Mouse (Mus musculus) embryo, embryonic 11.5 days (tissue): ENCODE results near the gene Tmem179b.

Experiments used
- DNase-seq: peaks from one replicate; pipeline ENCODE4 v3.0.0-alpha.2; 2012; ENCODE audit warnings: low read depth, low spot score

The Tmem179b gene

DNA sequence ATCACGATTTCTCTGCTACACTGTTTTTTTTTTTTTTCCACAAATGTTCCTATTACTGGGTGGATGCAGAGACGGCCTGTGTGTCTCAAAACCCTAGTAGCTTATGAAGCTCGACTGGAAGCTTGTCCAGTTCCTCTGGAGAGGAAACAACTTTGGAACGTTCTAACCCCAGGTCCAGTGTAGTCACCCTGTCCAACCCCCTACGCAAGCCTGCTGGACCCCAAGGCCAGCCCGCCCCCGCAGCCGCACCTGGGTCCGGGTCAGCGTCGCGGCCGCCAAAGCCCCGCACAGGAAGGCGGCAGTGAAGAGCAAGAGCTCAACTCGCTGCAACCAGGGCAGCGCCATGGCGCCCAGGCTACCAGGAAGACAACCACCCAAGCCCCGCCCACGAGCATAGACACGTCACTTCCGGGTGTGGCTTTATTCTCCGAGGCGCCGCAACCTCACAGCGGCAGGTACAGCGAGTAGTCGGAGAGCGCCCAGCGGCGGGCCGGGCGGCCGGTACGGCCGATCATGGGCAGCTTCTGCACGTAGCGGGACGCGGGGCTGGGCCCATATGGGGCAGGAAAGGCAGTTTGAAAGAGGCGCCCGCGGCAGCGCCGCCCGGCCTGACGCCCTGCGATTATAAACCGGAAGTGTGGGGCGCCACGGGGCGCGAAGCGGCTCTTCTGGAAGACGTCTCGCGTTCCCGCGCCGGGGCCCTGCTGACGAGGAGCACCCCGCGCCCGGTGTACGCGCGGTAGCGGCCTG, at the start of gene Tmem179b:
TSS of gene Tmem179b (minus strand) at position 382 of the 750 bp plus-strand sequence.
- peak; percentile 91 for DNase-seq

DNA sequence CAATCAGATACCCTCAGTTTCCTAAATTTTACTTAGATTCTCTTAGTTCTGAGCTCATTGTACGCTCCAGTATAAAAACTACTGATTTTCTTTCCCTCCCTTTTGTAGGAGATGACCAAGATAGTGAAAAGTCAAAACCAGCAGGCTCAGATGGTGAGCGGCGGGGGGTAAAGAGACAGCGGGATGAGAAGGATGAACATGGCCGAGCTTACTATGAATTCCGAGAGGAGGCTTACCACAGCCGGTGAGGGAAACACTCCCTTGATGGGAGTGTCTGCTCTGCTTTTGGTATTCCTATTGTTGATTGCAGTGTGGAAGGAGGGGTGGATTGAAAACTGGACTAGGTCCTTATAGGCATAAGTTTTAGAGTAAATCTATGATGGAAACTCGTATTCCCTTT, 48.4 kb upstream of the Tmem179b start:
- no peak for DNase-seq

DNA sequence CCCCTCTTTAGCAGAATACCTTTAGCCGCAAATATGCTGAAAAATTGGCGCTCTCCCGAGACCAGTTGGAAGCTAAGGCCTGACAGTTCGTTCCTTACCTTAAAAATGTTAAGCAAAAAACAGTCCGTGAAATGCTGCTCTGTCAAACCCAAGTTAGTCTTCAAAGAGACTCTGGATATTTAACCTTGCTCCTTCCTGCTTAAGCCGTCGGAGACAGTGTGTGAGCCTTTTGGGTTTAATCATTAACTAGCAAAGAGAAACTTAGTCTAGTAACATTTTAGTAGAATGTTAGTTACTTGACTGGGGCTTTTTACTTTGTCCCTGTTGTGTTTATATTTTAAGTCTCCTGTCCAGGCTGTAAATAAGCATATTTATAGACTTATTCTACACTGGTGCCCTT, 46.9 kb upstream of the Tmem179b start:
- DNase-seq = no peak

DNA sequence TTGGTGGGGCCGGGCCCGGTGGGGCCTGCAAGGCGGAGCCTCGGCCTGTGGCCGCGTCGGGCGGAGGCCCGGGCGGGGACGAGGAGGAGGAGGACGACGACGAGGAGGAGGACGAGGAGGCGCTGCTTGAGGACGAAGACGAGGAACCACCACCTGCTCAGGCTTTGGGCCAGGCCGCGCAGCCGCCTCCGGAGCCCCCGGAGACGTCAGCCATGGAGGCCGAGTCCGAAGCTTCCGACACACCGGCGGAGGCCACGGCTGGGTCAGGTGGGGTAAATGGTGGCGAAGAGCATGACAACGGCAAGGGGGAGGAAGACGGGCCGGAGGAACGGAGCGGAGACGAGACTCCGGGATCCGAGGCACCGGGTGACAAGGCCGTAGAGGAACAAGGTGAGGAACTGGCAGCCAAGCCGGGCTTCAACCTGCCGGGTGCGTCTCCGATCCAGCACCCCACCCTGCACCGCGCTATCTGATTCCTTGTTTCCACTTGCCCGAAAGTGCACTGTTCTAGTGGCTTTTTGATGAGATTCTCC, 46.2 kb upstream of the Tmem179b start:
- no peak for DNase-seq

DNA sequence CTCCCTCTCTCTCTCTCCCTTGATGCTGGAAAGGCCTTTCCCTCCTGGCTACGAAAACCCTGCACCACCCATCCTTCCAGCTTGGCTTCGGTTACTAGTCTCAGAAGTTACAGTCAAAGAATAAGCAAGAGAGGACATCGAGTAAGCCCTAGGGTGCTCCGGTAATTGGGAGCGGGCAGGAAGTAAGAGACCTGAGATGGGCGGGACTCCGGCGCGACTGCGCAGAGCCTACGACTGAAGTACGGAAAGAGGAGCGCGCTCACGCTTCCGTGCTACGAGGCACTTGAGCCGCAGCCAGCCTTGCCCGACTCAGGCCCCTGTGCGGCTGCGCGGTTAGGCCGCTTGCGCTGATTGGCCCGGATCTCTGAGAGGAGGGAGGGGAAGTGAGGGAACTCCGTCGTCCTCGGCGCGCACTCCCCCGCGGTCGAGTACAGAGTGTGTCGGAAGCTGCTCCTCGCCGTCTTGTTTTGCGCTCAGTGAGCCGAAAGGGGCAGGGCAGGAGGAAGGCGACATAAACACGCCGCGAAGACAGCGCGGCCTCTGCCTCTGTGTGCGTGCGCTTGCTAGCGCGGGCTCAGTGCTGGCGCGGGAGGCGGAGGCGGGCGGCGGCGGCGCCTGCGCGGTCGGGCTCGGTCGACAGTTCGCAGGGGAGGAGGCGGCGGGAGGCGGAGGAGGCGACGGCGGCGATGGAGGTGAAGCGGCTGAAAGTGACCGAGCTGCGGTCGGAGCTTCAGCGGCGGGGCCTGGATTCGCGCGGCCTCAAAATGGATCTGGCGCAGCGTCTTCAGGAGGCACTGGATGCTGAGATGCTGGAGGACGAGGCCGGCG, 45.5 kb upstream of the Tmem179b start, which contains the start of gene Hnrnpul2:
TSS of gene Hnrnpul2 (plus strand) at position 415 of the 828 bp plus-strand sequence.
- DNase-seq = peak; percentile 96

DNA sequence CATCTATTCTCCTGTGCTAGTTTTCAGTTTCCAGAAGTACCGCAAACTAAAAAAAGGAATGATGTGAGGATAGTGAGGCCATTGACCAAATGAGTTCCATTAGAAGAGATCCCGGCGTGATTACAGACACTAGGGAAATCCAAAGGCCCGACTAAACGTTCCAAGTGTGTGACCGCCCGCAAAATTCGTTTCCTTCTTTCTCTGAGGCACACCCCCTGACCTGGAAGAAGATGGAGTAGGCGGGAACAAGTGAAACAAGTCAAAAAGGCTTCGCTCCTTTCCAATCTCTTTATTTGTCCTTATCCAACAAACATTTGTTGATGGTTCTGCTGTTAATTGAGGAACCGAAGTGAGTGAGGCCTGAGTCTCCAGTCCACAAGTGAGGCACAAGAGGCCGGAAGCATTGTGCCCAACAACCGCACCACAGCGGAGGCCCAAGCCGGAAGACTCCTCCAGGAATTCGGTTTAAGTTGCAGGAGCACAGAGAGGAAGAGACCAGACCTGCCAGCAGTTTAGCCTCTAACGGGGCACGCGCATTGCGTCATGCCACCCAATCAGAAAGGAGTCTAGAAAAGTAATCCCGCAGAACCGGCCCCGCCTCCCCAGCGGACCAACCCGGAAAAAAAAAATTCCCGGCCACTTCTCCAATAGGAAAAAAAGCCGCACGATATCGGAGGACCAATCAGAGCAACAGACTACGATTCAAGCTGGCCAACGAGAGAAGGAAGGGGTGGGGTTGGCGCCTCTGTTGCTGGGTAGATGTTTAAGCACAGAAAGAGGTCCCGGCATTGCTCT, 44.7 kb upstream of the Tmem179b start, which contains the start of gene Ttc9c:
TSS of gene Ttc9c (minus strand) at position 533 of the 795 bp plus-strand sequence.
- DNase-seq = peak; percentile 96

DNA sequence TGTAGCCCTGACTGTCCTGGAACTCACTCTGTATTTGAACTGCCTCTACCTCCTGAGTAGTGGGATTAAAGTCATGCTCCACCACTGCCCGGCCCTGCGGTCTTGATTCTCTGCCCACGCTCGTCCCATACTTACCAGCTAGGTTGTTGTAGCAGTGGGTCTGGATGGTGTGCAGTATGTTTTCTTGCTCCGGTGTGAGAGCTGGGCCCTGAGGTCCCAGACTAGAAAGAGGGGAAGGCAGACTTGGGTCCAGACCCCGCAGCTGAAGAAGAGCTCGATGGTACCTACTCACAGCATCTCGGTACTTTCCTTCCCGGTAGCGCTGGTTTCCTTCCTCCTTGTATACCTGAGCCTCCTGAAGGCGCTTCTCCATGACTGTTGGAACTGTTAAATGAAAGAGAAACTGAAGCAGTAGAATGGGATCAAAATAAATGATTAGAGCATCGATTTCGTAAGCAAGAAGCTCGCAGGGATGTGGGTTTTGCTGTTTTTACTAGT, 44.1 kb upstream of the Tmem179b start:
- no peak for DNase-seq

DNA sequence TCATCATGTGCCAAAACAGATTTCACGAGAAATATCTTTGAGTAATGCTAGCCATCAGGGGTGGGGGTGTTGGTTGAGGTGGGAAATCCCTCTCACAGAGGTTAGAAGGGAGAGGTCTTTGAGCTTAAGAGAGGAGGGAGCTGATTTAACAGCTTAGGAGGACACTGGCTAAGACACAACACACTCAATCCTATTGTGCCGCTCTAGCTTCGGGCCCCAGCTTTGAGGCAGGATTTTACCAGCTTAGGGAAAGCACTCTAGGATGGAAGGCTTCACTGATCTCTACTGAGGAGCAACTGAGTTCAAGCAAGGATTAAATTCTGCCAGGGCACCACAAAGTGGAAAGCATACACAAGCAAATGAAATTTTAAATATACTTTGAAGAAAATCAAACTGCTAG, 42.7 kb upstream of the Tmem179b start:
- DNase-seq = no peak

DNA sequence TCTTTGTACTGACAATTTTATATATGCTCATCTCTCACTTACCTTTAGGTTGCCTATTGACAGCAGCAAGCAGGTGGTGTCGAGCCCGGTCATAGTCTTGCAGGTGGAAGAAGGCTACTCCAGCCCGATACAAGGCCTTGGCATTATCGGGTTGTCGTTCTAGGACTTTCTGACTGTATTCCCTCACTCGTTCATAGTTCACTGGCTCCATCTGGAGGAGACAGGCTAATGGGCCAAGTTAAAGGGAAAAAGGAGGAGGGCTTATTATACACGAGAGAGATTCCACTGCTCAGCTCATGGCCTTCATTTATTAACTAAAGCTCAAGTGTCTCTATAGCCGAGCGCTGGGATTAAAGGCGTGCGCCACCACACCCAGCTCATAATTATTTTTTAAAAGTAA, 41.5 kb upstream of the Tmem179b start:
- no peak for DNase-seq

DNA sequence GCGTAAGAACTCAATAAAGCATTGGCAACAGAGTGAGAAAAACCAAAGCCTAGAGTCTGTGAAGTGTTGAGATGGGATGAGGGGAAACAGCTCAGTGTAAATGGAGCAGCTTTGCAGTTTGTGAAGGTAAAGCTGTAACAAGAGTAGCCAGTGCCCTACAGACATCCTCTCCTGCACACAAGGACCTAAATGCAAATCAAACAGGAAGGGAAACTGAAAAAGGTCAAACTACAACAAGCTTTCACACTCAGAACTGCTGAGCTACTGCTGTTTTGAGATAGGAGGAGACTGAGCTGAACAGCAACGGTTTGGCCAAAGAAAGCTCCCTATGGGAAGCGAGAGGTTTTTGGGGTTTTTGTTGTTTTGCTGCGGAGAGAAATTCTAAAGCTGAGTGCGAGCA, 32.5 kb upstream of the Tmem179b start:
- DNase-seq = no peak

DNA sequence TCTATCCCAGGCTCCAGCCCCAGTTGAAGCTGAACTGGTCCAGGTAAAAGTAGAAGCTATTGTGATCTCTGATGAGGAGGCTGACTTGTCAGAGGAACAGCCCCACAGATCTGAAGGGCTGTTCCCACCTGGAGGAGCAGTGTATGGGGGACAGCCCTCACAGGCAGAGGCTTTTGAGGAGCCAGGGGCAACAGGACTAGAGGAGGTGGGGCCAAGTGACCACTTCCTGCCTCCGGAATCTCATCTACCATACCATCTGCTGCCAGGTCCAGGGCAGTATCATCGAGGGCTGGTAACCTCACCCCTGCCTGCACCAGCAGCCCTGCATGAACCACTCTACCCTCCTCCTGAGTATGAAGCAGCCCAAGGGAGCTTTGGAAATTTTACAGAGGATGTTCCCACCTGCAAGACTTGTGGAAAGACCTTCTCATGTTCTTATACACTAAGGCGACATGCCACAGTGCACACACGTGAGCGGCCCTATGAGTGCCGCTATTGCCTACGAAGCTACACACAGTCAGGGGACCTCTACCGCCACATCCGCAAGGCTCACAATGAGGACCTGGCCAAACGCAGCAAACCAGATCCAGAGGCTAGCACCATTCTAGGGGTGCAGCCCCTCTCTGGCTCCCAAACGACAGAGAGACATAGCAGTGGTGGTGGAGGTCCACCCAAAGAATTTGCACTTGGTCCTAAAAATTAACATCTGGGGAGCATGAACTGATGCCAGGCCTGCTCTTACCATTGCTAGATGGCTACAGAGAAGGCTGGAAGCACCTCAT, 29.8 kb upstream of the Tmem179b start:
- no peak for DNase-seq

DNA sequence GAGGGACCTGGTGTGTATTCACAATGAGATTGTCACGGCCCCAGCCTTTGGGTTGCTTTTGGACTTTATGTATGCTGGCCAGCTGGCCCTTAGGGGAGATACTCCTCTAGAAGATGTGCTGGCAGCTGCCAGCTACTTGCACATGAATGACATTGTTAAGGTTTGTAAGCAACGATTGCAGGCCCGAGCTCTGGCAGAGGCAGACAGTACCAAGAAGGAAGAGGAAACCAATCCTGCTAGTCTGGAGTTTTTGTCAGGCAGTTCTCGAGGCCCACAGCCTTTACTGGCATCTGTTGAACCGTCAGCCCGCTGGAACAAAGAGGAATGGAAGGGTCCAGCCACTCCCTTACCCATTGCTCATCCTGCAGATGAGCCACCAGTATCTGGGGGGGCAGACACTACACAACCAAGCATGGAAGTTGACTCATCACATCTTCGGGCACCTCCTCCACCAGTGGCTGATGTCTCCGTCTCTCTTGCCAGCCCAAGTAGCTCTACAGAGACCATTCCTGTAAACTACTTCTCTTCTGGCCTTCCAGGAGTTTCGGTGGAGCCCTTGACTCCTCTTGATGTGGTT, 29.0 kb upstream of the Tmem179b start:
- DNase-seq = no peak

DNA sequence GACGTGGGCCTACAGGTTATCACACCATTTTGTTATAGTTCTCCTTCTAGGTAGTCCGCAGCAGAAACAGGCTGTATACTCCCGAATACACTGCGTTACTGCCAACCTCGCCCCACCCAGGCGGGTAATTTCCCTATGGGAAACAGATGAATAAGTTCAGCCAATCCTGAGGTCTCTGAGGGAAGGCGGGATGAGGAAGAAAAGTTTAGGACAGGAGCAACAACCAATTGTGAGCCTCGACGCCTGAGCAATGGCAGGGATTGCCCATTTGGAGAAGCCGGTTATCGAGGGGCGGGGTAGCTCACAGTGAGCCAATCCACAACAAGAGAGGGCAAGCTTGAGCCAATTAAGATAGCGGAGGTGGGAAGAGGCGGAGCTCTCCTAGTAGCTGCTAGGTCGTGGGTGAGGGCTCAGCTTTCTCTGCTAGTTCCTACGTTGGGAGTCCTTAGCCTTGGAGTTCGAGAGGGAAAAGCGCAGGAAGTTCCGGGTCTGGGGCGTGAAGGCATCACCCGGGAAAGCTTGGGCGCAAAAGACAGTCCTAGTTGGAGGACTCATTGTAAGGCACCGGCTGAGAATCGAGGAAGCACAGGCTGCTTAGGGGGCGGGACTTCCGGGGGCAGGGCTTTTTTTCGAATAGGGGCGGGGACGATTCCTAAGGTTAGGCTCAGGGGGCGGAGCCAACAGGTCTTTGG, 28.0 kb upstream of the Tmem179b start, which contains the start of gene Zbtb3:
TSS of gene Zbtb3 (plus strand) at position 426 of the 692 bp plus-strand sequence.
- peak; percentile 93 for DNase-seq

DNA sequence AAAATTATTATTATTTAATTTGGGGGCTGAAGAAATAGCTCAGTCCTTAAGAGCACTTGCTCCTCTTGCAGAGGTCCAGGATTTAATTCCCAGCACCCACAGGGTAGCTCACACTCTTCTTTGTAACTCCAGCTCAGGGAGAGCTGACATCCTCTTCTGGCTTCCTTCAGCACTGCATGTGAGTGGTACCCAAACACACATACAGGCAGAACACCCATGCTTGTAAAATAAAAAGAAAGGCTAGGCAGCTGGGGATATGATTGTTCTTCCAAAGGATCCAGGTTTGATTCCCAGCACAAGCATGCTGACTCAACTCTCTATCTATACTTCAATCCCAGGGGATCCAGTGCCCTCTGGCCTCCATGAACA, 24.7 kb upstream of the Tmem179b start:
- no peak for DNase-seq

DNA sequence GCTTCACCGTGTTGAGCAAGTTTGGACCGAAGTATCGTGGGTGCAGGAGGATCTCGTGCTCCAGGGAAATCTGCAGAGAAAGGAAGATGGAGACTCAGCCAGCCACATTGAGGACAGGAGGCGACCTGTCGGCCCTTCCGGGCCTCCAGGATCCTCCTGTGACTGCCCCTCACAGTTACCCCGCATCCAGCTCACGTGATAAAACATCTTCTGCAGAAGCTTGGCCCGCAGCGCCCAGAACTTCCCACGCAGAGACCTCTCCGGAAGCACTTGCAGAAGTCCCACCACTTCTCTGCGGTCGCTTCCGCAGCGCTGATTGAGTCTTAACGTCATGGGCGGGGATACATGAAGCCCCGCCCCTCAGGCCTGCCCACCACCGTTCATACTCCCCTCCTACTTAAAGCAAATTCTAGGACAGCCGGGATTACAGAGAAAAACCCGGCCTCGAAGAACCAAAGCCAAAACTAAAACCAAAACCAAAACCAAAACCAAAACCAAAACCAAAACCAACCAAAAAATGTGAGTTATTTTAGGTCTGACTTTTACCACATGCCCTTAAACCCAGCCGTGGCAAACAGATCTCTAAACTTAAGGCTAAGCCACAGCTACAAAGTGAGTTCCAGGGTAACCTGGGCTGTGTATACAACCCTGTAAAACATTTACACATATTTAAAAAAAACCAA, 24.1 kb upstream of the Tmem179b start, which contains the start of gene Polr2g:
TSS of gene Polr2g (minus strand) at position 314 of the 683 bp plus-strand sequence.
- peak; percentile 87 for DNase-seq

DNA sequence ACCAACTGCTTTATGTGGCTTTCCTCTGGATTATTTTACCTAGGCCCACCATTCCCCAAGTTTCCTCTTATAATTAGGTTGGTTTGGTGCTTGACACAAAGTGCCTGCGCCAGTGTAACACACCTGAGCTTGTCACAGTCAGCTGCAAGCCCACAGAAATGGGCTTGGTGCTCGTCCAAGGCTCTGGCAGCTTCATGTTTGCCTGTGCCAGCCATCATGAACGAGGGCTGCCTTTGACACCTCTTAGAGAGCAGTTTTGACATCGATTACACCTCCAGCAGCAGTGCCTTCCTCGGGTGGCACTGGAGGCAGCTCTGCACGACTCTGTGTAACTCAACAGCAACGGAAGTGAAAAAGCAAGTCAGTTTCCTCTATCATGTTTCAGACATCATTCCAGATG, 15.9 kb upstream of the Tmem179b start:
- DNase-seq = no peak

DNA sequence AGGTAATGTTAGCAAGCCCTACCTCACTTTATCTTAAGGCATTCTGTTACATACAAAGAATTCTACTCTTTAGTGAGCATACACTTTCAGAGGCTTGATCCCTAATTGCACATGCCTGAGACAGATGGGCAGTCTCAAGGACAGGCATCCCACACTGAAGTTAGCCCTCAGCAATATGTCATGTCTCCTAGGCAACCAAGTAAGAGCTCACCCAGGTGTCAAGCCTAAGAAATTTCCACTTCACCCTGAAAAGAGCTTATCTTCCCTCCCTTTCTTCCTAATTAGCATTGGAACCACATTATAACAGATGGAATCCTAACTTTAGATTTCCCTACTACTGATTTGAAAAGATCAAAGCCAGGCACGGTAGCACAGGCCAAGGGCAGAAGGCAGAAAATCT, 14.9 kb upstream of the Tmem179b start:
- DNase-seq = no peak

DNA sequence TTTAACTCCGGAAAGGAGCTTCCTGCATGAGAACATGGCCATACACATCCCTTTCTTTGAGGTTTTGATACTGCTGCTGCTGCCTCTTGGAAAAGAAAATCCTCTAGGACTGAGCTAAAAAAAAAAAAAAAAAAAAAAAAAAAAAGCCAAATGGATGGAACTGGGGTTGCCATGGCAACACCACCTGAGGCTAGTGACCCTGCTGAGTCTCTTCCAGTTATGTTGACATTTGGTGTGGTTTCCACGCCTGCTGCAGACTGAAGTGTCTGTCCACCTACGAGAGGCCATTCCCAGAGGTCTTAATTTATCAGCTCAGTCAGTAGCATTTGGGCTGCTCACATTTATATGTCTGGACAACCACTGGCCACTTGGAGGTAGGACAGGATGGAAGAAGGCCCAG, 14.3 kb upstream of the Tmem179b start:
- DNase-seq = no peak
